12 mouse cellular contexts compared by ENCODE assay signal in genomic region chr1:43562002-43562666, GRCm38 (mm10).
A peak's percentile ranks its signal among the peaks of the same experiment; 100 is the strongest.
DNase-seq lines count a peak whose midpoint lies in the region; ATAC-seq lines count a peak whose summit lies in the region.
"Had no signal": no experiment of that assay in that cellular context is flagged by ENCODE, and none has a peak within 500 bp of the region (broad histone marks: within the 10 kb centered on the region; RNA-seq: fewer than 3 reads in every experiment).

No protein-coding gene starts in this region.

- intact Hi-C loops in gastrocnemius, postnatal 14 days (cut with DNase I; ENCODE audit: low total_unique reads), result no loop called here

- DNase-seq in liver, embryonic 11.5 days (ENCODE audit: low spot score), result no peak
- peak; percentile 83 to 89 for DNase-seq in cerebellum, postnatal 36 days
- peak; percentile 81 for DNase-seq in thymus, postnatal 0 days (ENCODE audit: low spot score)
- no peak for DNase-seq in gastrocnemius, postnatal 14 days
- DNase-seq in urinary bladder, postnatal 14 days (ENCODE audit: low spot score), result no peak
- no peak for DNase-seq in heart, embryonic 10.5 days (ENCODE audit: low spot score)
- DNase-seq: kidney, postnatal 14 days had no signal

- peaks cover 12% of the 10 kb centered on the region; the same call in 1 of the 2 replicates for H3K36me3 ChIP-seq in liver, embryonic 12.5 days
- H3K36me3 ChIP-seq in liver, embryonic 11.5 days (ENCODE audit: control insufficient read depth, insufficient read depth, low read length), result no peaks in the 10 kb centered on the region
- peaks cover 13% of the 10 kb centered on the region; the same call in 1 of the 2 replicates for H3K36me3 ChIP-seq in heart, embryonic 10.5 days

- H3K9me3 ChIP-seq in liver, embryonic 12.5 days (replicated peaks), result no peaks in the 10 kb centered on the region
- no peaks in the 10 kb centered on the region for H3K9me3 ChIP-seq in liver, embryonic 11.5 days (ENCODE audit: control insufficient read depth, low read length)
- H3K9me3 ChIP-seq in heart, embryonic 10.5 days, result no peaks in the 10 kb centered on the region
- H3K9me3 ChIP-seq: embryonic facial prominence, embryonic 12.5 days; G1E; hindbrain, embryonic 13.5 days had no signal

- WGBS in liver, embryonic 12.5 days (ENCODE audit: insufficient replicate concordance), result 65% methylated on average over 13 of the region's 13 CpGs
- 70% methylated on average over 13 of the region's 13 CpGs for WGBS in liver, embryonic 11.5 days
- WGBS in heart, embryonic 10.5 days, result 85% methylated on average over 13 of the region's 13 CpGs

- H3K27me3 ChIP-seq in liver, embryonic 12.5 days (replicated peaks), result no peaks in the 10 kb centered on the region
- H3K27me3 ChIP-seq in liver, embryonic 11.5 days (replicated peaks; ENCODE audit: control insufficient read depth, insufficient read depth, low read length), result no peaks in the 10 kb centered on the region
- H3K27me3 ChIP-seq in heart, embryonic 10.5 days (ENCODE audit: insufficient read depth, poor library complexity, severe bottlenecking), result no peaks in the 10 kb centered on the region
- H3K27me3 ChIP-seq: embryonic facial prominence, embryonic 12.5 days; hindbrain, embryonic 13.5 days had no signal

- H3K9ac ChIP-seq in liver, embryonic 12.5 days, result no peak overlapping the region
- no peak overlapping the region for H3K9ac ChIP-seq in liver, embryonic 11.5 days (ENCODE audit: low read depth, low read length)
- H3K9ac ChIP-seq: embryonic facial prominence, embryonic 12.5 days; hindbrain, embryonic 13.5 days had no signal

- H3K4me2 ChIP-seq in liver, embryonic 12.5 days, result no peak overlapping the region
- no peak overlapping the region for H3K4me2 ChIP-seq in liver, embryonic 11.5 days
- H3K4me2 ChIP-seq: embryonic facial prominence, embryonic 12.5 days; hindbrain, embryonic 13.5 days had no signal

- 0 out of 2 replicates have a peak overlapping the region, but pooled peaks have one; percentile 12 for H3K27ac ChIP-seq in liver, embryonic 12.5 days
- no peak overlapping the region for H3K27ac ChIP-seq in liver, embryonic 11.5 days (ENCODE audit: low read depth, low read length)
- no peak overlapping the region for H3K27ac ChIP-seq in heart, embryonic 10.5 days
- H3K27ac ChIP-seq: embryonic facial prominence, embryonic 12.5 days; hindbrain, embryonic 13.5 days had no signal

- no peak overlapping the region for H3K4me3 ChIP-seq in liver, embryonic 12.5 days
- H3K4me3 ChIP-seq in liver, embryonic 11.5 days (ENCODE audit: low read depth, low read length), result no peak overlapping the region
- no peak overlapping the region for H3K4me3 ChIP-seq in heart, embryonic 10.5 days
- H3K4me3 ChIP-seq: embryonic facial prominence, embryonic 12.5 days; hindbrain, embryonic 13.5 days had no signal

- no peak for ATAC-seq in liver, embryonic 12.5 days
- no peak for ATAC-seq in liver, embryonic 11.5 days (replicated peaks; ENCODE audit: low FRiP score)
- ATAC-seq in cerebellum, adult (ENCODE audit: insufficient number of reproducible peaks, low FRiP score, low TSS enrichment), result peak; percentile 91

- peaks cover 82% of the 10 kb centered on the region for H3K4me1 ChIP-seq in liver, embryonic 12.5 days
- H3K4me1 ChIP-seq in liver, embryonic 11.5 days (replicated peaks; ENCODE audit: control insufficient read depth, insufficient read depth, low read length), result peaks cover 27% of the 10 kb centered on the region
- H3K4me1 ChIP-seq in heart, embryonic 10.5 days, result no peaks in the 10 kb centered on the region

Comparison
In these comparisons a context has a peak if more than half of its experiments do, and no peak if none do; other contexts are left out.
1. DNase-seq: peak in cerebellum, postnatal 36 days (2 of 2) and thymus, postnatal 0 days (single experiment); none in liver, embryonic 11.5 days (single experiment), gastrocnemius, postnatal 14 days (single experiment), urinary bladder, postnatal 14 days (single experiment) and heart, embryonic 10.5 days (single experiment).